Mouse (Mus musculus): ENCODE data around the gene Eif4g3.

DNA sequence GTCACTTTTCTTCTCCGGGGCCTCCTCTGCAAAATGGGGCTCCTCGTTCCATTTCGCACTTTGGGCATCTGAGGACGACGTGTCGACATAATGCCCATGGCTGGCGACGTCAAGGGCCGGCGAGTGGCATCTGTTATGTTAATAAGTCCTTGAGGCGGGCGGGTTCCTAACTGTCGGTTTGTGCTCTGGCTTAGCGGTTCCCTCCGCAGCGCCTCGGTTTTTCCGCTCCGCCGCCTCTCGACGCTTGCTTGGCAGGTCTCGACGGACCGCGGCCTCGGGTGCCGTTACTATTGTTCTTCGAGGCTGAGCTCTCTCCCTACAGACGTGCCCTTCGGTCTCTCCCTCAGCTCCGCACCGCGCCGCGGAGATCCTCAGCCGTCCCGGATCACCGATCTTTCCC lies at the start of gene Eif4g3:
- no peak for TF ChIP-seq EP300 (IDR thresholded peaks at IDR 0.05; ENCODE audit: low read depth)
- TF ChIP-seq CTCF (IDR thresholded peaks at IDR 0.05; ENCODE audit: low read depth): no peak
